Mouse (Mus musculus): ENCODE measurements at regions not wholly inside any gene's neighbourhood (a gene's known extent, or its start where the extent isn't known, plus 50 kb on each side); places are given as distances from the start of the nearest gene placed in this dataset.
A peak's percentile ranks its signal among the peaks of the same experiment; 100 is the strongest.

- DNase-seq (ENCODE audit: low spot score in 2 of 2) = no peak
Measured at GRCm38 (mm10) chr7:125262133-125262532, 182.3 kb upstream of the Kdm8 start.

- no peak for DNase-seq (ENCODE audit: low spot score in 2 of 2)
Measured at GRCm38 (mm10) chr7:125262672-125263365, 181.7 kb upstream of the Kdm8 start.

- DNase-seq (ENCODE audit: low spot score in 2 of 2) = no peak
Measured at GRCm38 (mm10) chr7:125263756-125264155, 180.7 kb upstream of the Kdm8 start.

GRCm38 (mm10) chr7:125270711-125271110, 173.8 kb upstream of the Kdm8 start:
- DNase-seq (ENCODE audit: low spot score in 2 of 2) = no peak

- no peak for DNase-seq (ENCODE audit: low spot score in 2 of 2)
Measured at GRCm38 (mm10) chr7:125271356-125271755, 173.1 kb upstream of the Kdm8 start.

- peak in 1 of 2 experiments; percentile 9 for DNase-seq (ENCODE audit: low spot score in 2 of 2)
Measured at GRCm38 (mm10) chr7:125281371-125281770, 163.1 kb upstream of the Kdm8 start.

- no peak for DNase-seq (ENCODE audit: low spot score in 2 of 2)
Measured at GRCm38 (mm10) chr7:125295226-125295625, 149.2 kb upstream of the Kdm8 start.

GRCm38 (mm10) chr7:125308433-125308832, 136.0 kb upstream of the Kdm8 start:
- DNase-seq (ENCODE audit: low spot score in 2 of 2) = no peak

GRCm38 (mm10) chr7:125310971-125311370, 133.5 kb upstream of the Kdm8 start:
- DNase-seq (ENCODE audit: low spot score in 2 of 2) = no peak

- no peak for DNase-seq (ENCODE audit: low spot score in 2 of 2)
Measured at GRCm38 (mm10) chr7:125313604-125314003, 130.9 kb upstream of the Kdm8 start.

- DNase-seq (ENCODE audit: low spot score in 2 of 2) = no peak
Measured at GRCm38 (mm10) chr7:125334769-125335168, 109.7 kb upstream of the Kdm8 start.

GRCm38 (mm10) chr7:125335586-125336165, 108.8 kb upstream of the Kdm8 start:
- no peak for DNase-seq (ENCODE audit: low spot score in 2 of 2)

GRCm38 (mm10) chr7:125336826-125337225, 107.7 kb upstream of the Kdm8 start:
- no peak for DNase-seq (ENCODE audit: low spot score in 2 of 2)

GRCm38 (mm10) chr7:125338177-125338751, 106.2 kb upstream of the Kdm8 start:
- DNase-seq (ENCODE audit: low spot score in 2 of 2) = no peak

- DNase-seq (ENCODE audit: low spot score in 2 of 2) = no peak
Measured at GRCm38 (mm10) chr7:125340326-125340905, 104.1 kb upstream of the Kdm8 start.

- DNase-seq (ENCODE audit: low spot score in 2 of 2) = peak in 1 of 2 experiments; percentile 6
Measured at GRCm38 (mm10) chr7:125349606-125350005, 94.9 kb upstream of the Kdm8 start.

- no peak for DNase-seq (ENCODE audit: low spot score in 2 of 2)
Measured at GRCm38 (mm10) chr7:125354211-125354610, 90.3 kb upstream of the Kdm8 start.

- no peak for DNase-seq (ENCODE audit: low spot score in 2 of 2)
Measured at GRCm38 (mm10) chr7:125354956-125355355, 89.5 kb upstream of the Kdm8 start.

GRCm38 (mm10) chr7:125358016-125358415, 86.5 kb upstream of the Kdm8 start:
- DNase-seq (ENCODE audit: low spot score in 2 of 2) = no peak

- no peak for DNase-seq (ENCODE audit: low spot score in 2 of 2)
Measured at GRCm38 (mm10) chr7:125383021-125383420, 61.5 kb upstream of the Kdm8 start.

GRCm38 (mm10) chr7:125384171-125384570, 60.3 kb upstream of the Kdm8 start:
- DNase-seq (ENCODE audit: low spot score in 2 of 2) = no peak

GRCm38 (mm10) chr7:125392536-125392935, 51.9 kb upstream of the Kdm8 start:
- peak; percentile 4 to 49 for DNase-seq (ENCODE audit: low spot score in 2 of 2)

- no peak for DNase-seq (ENCODE audit: low spot score in 2 of 2)
Measured at GRCm38 (mm10) chr7:125393228-125393627, 51.2 kb upstream of the Kdm8 start.
